Mouse (Mus musculus) brown adipose tissue, adult 24 weeks (tissue): Measurements from ENCODE around the gene Fos. TPM values are rescaled to one million over a fixed set of nuclear protein-coding genes. Genes with fewer than 3 reads are reported as not detected.
A peak's percentile ranks its signal among the peaks of the same experiment; 100 is the strongest.

Source experiments
- H3K27ac ChIP-seq: fragments of 200-500 bp; replicated peaks from 2 replicates; pipeline ENCODE4 v1.5.1; 2012; ENCODE audit warnings: low read depth, mild to moderate bottlenecking, low read length
- H3K4me1 ChIP-seq: fragments of 200-500 bp; 2 replicates; pipeline ENCODE4 v1.6.1; 2012; ENCODE audit warnings: low read length, mixed read lengths; ENCODE audit not compliant: control insufficient read depth, insufficient read depth, insufficient read length
- H3K4me3 ChIP-seq: fragments of 200-500 bp; 2 replicates; pipeline ENCODE4 v1.5.1; 2012; ENCODE audit warnings: low read depth, mild to moderate bottlenecking, low read length, moderate library complexity; ENCODE audit not compliant: insufficient read depth
- polyA plus RNA-seq: library from polyadenylated mRNA; stranded (reverse); fragments of >200 nt; gene quantifications from 2 replicates; pipeline ENCODE4 v1.2.4, GENCODE M21; 2012; ENCODE audit not compliant: missing spikeins, insufficient read depth, insufficient read length

Gene Fos
- polyA plus RNA-seq, 1 experiment, result 154 TPM

DNA sequence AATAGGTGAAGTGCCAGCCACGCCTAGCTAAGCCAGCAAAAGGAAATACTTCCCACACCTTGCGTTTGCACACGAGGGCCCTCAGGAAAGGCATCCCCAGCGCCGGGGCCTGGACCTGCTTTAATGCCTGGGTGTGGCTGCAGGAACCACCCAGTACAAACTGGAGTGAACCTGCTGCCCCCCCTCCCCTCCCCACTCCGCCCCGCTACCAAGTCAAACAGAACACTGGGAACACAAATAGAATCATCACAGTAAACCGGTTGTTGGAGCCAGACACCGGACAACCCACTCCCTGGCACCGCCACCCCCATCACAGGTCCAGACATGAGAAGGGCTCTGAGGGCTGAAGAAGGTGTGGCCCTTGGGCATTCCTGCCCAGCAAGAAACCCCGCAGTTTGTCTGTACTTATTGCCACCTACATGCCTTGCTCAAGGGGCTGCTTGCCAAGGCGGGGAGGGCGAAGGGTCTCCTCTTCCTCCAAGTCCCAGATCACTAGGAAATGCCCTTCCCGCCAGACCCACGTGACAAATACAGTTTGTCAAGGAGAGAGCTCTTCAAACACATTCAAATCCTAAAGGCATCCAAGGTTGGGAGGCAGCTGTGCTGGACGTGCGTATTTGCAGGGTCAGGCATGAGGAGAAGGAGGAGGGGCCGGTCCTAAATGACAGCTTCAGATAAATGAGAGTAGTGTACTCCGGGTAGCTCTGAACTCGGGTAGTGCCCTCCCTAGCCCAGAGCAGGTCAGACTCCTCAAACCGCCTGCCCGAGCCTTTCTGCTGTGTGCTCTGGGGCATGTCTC is 21.8 kb upstream of the Fos start:
- no peak overlapping the region for H3K27ac ChIP-seq
- no peak overlapping the region for H3K4me3 ChIP-seq
- peaks cover 6% of the 10 kb centered on the region for H3K4me1 ChIP-seq

- H3K27ac ChIP-seq, result peak overlapping the region; percentile 92
- peak overlapping the region; percentile 64 for H3K4me3 ChIP-seq
- peaks cover 6% of the 10 kb centered on the region for H3K4me1 ChIP-seq
Measured at GRCm38 (mm10) chr12:85455065-85456058, 18.3 kb upstream of the Fos start.

DNA sequence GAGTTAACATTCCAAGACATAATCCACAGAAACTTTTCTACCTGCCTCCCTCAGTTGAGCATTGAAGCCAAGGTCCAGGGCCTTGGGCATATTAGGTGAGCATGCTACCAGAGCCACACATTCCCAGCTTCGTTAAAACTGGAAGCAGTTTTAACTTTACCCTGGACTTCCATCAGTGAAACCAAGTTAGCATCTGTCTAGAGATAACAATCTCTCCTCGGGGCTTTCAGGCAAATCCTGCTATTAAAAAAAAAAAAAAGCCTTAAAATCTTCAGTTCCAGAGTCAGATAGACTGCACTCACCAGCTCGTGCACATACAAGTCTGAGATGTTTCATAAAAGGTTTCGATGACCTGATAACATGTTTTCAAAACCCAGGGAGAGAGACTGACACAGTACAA is 17.4 kb upstream of the Fos start:
- H3K4me1 ChIP-seq, result peaks cover 6% of the 10 kb centered on the region
- no peak overlapping the region for H3K4me3 ChIP-seq
- H3K27ac ChIP-seq, result peak overlapping the region; percentile 92; the same call in 1 of the 2 replicates

DNA sequence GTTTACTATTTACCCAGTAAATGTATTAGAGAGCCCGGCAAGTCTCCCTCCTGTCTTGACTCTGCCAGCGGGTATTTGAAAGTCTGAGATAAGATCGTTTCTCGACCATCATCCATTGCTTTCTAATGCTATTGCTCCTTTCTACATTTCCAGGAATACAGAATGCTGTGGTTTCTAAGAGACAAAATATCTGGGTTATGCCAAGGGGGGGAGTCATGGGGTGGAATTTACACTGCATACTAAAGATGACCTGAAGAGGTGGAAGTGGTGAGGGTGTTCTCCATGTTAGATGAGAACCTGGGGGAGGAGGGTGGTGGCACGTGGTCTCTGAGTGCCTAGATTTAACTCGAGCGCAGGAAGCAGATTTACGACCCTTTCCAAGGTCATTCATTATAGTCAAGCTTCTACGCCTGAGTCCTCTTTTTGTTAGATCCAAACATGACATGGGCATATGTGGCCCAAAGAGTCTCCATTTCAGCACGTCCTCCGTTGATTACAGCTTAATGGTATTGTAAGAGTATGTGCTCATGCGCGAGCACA is 16.7 kb upstream of the Fos start:
- peaks cover 7% of the 10 kb centered on the region for H3K4me1 ChIP-seq
- H3K4me3 ChIP-seq, result no peak overlapping the region
- no peak overlapping the region for H3K27ac ChIP-seq

- Histone ChIP-seq H3K4me3 (no peak overlapping the region), H3K27ac (no peak overlapping the region), H3K4me1 (peaks cover 8% of the 10 kb centered on the region)
Measured at GRCm38 (mm10) chr12:85459820-85460219, 13.9 kb upstream of the Fos start.

DNA sequence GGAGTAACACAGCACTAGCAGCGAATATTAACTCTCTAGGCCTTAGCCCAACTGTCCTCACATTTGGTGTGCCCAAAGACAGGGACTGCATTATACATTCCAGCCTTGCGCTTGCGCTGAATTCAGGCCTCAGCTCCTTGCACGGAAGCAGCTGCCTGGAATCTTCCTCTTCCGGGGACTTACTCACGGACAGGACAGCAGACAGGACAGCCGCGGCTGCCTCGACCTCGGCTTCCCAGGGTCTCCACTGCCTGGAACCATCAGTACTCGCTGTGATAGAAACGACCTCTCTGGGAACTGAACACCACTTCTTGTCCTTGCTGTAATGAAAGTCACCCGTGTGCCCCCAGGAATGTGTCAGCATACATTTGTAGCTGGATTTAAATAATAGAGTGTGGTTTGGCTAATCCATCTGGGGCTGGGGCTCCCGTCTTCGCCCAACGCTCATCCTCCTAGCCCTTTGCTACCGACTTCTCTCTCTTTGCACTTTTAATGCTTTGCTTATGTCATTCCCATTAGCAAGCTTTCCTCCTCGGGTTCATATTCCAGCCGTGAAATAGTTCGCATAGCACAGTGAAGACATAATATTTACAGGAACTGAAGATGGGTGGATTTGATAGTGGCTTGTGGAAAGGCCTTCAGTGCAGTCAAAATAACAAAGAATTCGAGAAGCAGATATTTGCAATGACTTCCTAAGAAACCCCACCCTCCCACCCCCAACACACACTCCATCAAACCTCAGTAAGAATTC is 11.6 kb upstream of the Fos start:
- H3K4me1 ChIP-seq, result peaks cover 8% of the 10 kb centered on the region
- peak overlapping the region; percentile 75 for H3K27ac ChIP-seq
- H3K4me3 ChIP-seq, result peak overlapping the region; percentile 31; the same call in 1 of the 2 replicates

DNA sequence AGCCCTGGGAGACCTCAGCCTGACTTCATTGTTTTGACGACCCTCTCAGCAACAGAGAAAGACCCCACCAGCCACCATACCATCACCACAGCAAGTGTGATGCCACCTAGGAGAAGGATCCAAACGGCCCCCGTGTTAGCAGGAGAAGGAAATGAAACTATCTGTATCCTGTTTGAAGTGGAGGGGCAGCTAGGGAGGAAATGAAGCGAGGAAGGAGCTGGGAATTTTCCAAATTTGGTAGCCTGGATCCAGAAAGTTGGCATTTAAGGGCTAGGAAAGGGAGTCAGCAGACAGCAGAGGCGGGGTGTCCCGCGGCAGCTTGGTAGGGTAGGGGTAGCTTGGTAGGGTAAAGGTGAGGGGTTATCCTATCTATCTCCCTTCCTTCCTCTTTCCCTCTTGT is 10.9 kb upstream of the Fos start:
- H3K4me3 ChIP-seq, result 0 out of 2 replicates have a peak overlapping the region, but pooled peaks have one; percentile 12
- peaks cover 8% of the 10 kb centered on the region for H3K4me1 ChIP-seq
- peak overlapping the region; percentile 82 for H3K27ac ChIP-seq

DNA sequence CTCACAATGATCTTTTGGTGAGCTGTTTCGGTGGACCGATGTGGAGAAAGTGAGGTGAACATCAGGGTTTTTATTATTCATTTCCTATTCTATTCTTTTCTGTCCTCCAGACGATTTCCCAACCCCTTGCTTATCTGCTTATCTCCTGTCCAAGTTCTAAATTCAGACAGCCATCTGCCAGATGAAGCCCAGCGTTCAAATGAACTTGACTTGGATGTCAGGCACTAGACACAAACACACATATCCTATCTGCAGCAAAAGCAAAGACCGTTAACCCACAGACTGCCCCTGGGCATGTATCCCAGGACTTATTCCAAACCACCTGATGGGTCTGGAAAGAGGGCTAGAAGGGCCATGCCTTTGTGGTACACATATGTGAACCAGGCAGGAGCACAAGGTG is 9.3 kb upstream of the Fos start:
- Histone ChIP-seq H3K4me3 (no peak overlapping the region), H3K27ac (no peak overlapping the region)

DNA sequence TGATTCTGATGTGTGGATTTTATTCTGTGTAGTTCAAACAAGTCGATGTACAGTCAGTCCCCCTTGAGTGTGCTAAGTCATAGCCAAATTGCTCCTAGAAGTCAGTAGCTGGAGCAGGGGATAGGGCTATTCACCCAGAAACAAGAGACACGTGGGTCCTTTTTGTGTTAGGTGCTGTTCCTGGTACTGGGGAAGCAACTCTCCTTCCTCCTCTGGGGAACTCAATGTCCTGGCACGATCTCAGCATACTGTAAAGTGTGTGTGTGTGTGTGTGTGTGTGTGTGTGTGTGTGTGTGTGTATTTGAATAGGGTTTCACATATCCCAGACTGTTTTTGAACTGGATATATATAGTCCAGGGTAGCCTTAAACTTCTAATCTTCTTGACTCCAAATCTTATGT is 8.8 kb upstream of the Fos start:
- Histone ChIP-seq H3K27ac (no peak overlapping the region), H3K4me1 (peaks cover 8% of the 10 kb centered on the region), H3K4me3 (no peak overlapping the region)

More for the DNA sequence above, 9.3 kb upstream of the Fos start:
- peaks cover 8% of the 10 kb centered on the region for H3K4me1 ChIP-seq

- H3K4me3 ChIP-seq, result no peak overlapping the region
- H3K4me1 ChIP-seq, result peaks cover 6% of the 10 kb centered on the region; the same call in 1 of the 2 replicates
- H3K27ac ChIP-seq, result peak overlapping the region; percentile 37
Measured at GRCm38 (mm10) chr12:85467854-85468253, 5.8 kb upstream of the Fos start.

DNA sequence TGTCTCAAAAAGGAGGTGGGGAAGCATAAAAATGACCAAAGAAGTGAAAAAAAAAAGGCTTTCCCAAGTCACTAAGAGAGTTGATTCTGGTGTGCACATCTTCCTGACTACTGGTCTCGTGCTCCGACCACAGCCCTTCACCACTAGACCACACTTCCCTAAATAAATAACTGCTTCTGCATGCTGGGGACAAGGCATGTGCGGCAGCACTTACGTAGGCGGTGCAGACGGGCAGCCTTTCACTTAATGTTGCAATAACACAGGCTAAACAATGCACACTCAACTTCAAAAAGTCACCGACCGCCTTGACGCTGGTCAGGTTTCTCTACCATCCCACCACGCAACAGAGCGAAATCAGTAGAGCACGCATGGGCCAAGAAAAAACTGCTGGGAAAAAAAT is 5.0 kb upstream of the Fos start:
- peaks cover 3% of the 10 kb centered on the region; the same call in 1 of the 2 replicates for H3K4me1 ChIP-seq
- H3K27ac ChIP-seq, result peak overlapping the region; percentile 58
- no peak overlapping the region for H3K4me3 ChIP-seq

- Histone ChIP-seq H3K27ac (peak overlapping the region; percentile 87), H3K4me3 (peak overlapping the region; percentile 70), H3K4me1 (0 out of 2 replicates have a peak, but pooled peaks cover 3% of the 10 kb centered on the region)
Measured at GRCm38 (mm10) chr12:85471920-85472655, 1.6 kb upstream of the Fos start.

DNA sequence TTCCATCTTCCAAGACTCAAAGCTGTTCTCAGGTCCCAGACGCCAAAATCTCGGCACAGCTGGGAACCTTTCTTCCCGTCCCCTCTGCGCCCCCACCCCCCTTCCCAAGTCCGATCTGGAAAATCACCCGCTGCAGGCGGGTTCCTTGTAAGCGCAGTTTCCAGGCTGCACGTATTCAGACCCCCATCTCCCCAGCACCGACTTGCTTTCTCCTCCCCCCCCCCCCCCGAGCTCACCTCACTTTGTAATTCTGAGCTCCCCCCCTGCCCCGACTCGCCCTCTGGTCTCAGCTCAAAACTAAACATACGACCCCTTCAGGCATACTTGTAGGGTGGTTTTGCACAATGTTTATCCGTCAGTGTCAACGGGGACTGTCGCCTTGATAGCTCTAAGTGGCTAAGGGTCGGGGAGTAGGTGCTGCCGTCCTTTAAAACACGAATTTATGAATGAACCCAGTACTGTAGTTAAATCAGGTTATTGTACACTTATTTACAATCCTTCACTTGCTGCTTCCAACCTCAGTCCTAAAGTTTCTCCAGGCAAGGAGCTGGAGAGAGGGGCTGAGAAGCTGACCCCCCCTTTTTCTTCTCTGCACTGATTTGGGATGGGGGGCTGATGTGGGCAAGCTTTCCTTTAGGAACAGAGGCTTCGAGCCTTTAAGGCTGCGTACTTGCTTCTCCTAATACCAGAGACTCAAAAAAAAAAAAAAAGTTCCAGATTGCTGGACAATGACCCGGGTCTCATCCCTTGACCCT is 857 bp upstream of the Fos start:
- H3K4me1 ChIP-seq, result 0 out of 2 replicates have a peak, but pooled peaks cover 3% of the 10 kb centered on the region
- peak overlapping the region; percentile 87 for H3K27ac ChIP-seq
- H3K4me3 ChIP-seq, result peak overlapping the region; percentile 70
